In genomic region chr10:12489551-12490177, GRCm38 (mm10) we compare ENCODE assay signal across 12 mouse cellular contexts.
DNase-seq lines count a peak whose midpoint lies in the region; ATAC-seq and TF ChIP-seq lines count a peak whose summit lies in the region.
"Had no signal": no experiment of that assay in that cellular context is flagged by ENCODE, and none has a peak within 500 bp of the region (broad histone marks: within the 10 kb centered on the region; RNA-seq: fewer than 3 reads in every experiment).

No protein-coding gene starts in this region.

- no peak for TF ChIP-seq CTCF in CH12.LX (conservative IDR thresholded peaks at IDR 0.05 in 1 of 2, IDR thresholded peaks at IDR 0.05 in 1 of 2; ENCODE audit: low read depth in 2 of 2, low read length in 2 of 2)
- TF ChIP-seq CTCF in MEL (IDR thresholded peaks at IDR 0.05 in 2 of 3, conservative IDR thresholded peaks at IDR 0.05 in 1 of 3; ENCODE audit: control insufficient read depth in 1 of 3, insufficient read depth in 1 of 3, low read depth in 2 of 3, low read length in 3 of 3, poor library complexity in 1 of 3, severe bottlenecking in 1 of 3) = no peak

- no peak overlapping the region for H3K4me3 ChIP-seq in heart, embryonic 10.5 days
- no peak overlapping the region for H3K4me3 ChIP-seq in CH12.LX (replicated peaks in 1 of 3; ENCODE audit: low read depth in 2 of 3, low read length in 2 of 3, poor library complexity in 1 of 3)
- H3K4me3 ChIP-seq in MEL (ENCODE audit: control insufficient read depth in 1 of 2, insufficient read depth in 1 of 2, low read depth in 2 of 2, low read length in 2 of 2) = no peak overlapping the region
- no peak overlapping the region for H3K4me3 ChIP-seq in hindbrain, embryonic 15.5 days
- H3K4me3 ChIP-seq: embryonic facial prominence, embryonic 12.5 days had no signal

- WGBS in heart, embryonic 10.5 days = 59% methylated on average over 4 of the region's 4 CpGs
- whole genome bisulfite sequencing in hindbrain, embryonic 15.5 days = 38% methylated on average over 4 of the region's 4 CpGs

- peaks cover 4% of the 10 kb centered on the region; the same call in 1 of the 2 replicates for H3K4me1 ChIP-seq in heart, embryonic 10.5 days
- H3K4me1 ChIP-seq in CH12.LX (ENCODE audit: control insufficient read depth in 1 of 2, insufficient read depth in 2 of 2) = peaks cover 6 to 23% of the 10 kb centered on the region in 2 experiments
- peaks cover 0 to 9% of the 10 kb centered on the region in 2 experiments; a peak in 2 of 4 replicates for H3K4me1 ChIP-seq in MEL (ENCODE audit: control insufficient read depth in 1 of 2, insufficient read depth in 2 of 2, low read length in 2 of 2)
- 0 out of 2 replicates have a peak, but pooled peaks cover 5% of the 10 kb centered on the region for H3K4me1 ChIP-seq in hindbrain, embryonic 15.5 days (replicated peaks)

- H3K36me3 ChIP-seq in heart, embryonic 10.5 days = 0 out of 2 replicates have a peak, but pooled peaks cover 3% of the 10 kb centered on the region
- H3K36me3 ChIP-seq in CH12.LX (replicated peaks in 1 of 2; ENCODE audit: control insufficient read depth in 1 of 2, insufficient read depth in 1 of 2, low read length in 1 of 2) (no peaks in the 10 kb centered on the region), MEL (ENCODE audit: control insufficient read depth in 1 of 2, insufficient read depth in 2 of 2, low read length in 2 of 2) (peaks cover 0 to 10% of the 10 kb centered on the region in 2 experiments; a peak in 2 of 4 replicates)
- H3K36me3 ChIP-seq in hindbrain, embryonic 15.5 days = no peaks in the 10 kb centered on the region
- H3K36me3 ChIP-seq: embryonic facial prominence, embryonic 12.5 days had no signal

- H3K27ac ChIP-seq in heart, embryonic 10.5 days = no peak overlapping the region
- H3K27ac ChIP-seq in CH12.LX (ENCODE audit: insufficient read depth, low read depth) = no peak overlapping the region
- no peak overlapping the region for H3K27ac ChIP-seq in MEL (ENCODE audit: control insufficient read depth, low read depth, low read length)
- no peak overlapping the region for H3K27ac ChIP-seq in hindbrain, embryonic 15.5 days (replicated peaks)
- H3K27ac ChIP-seq: embryonic facial prominence, embryonic 12.5 days had no signal

- ATAC-seq in hindbrain, embryonic 15.5 days (ENCODE audit: low FRiP score, low read depth) = peak; percentile 55; the same call in 1 of the 2 replicates
- ATAC-seq: activated CD4-positive, CD25-positive, alpha-beta regulatory T cell, adult 4 months had no signal

- in situ Hi-C loops in CH12.LX (cut with MboI; ENCODE audit: low pct_ligation_motif_present, low pct_unique_long_range_greater_than_20kb, low sequenced_read_pairs) = no loop called here

- TF ChIP-seq RAD21 in CH12.LX (IDR thresholded peaks at IDR 0.05; ENCODE audit: low read depth, low read length) (no peak), MEL (IDR thresholded peaks at IDR 0.05; ENCODE audit: low read depth, low read length) (no peak)

- H3K9me3 ChIP-seq in heart, embryonic 10.5 days = no peaks in the 10 kb centered on the region
- no peaks in the 10 kb centered on the region for H3K9me3 ChIP-seq in CH12.LX (replicated peaks; ENCODE audit: low read length)
- H3K9me3 ChIP-seq in MEL (replicated peaks; ENCODE audit: insufficient read depth, low read length) = no peaks in the 10 kb centered on the region
- no peaks in the 10 kb centered on the region for H3K9me3 ChIP-seq in hindbrain, embryonic 15.5 days
- H3K9me3 ChIP-seq: embryonic facial prominence, embryonic 12.5 days had no signal

- 0 out of 2 replicates have a peak overlapping the region, but pooled peaks have one; percentile 18 for H3K4me2 ChIP-seq in CH12.LX (ENCODE audit: insufficient read depth, low read depth, poor library complexity, severe bottlenecking)
- H3K4me2 ChIP-seq in hindbrain, embryonic 15.5 days = no peak overlapping the region
- H3K4me2 ChIP-seq: embryonic facial prominence, embryonic 12.5 days had no signal

- H3K27me3 ChIP-seq in heart, embryonic 10.5 days (ENCODE audit: insufficient read depth, poor library complexity, severe bottlenecking) = no peaks in the 10 kb centered on the region
- H3K27me3 ChIP-seq in CH12.LX (replicated peaks) (no peaks in the 10 kb centered on the region), MEL (ENCODE audit: control insufficient read depth in 1 of 2, insufficient read depth in 2 of 2, low read length in 2 of 2) (no peaks in the 10 kb centered on the region)
- no peaks in the 10 kb centered on the region for H3K27me3 ChIP-seq in hindbrain, embryonic 15.5 days
- H3K27me3 ChIP-seq: embryonic facial prominence, embryonic 12.5 days had no signal

- TF ChIP-seq POLR2A in CH12.LX (IDR thresholded peaks at IDR 0.05; ENCODE audit: low read depth, low read length) (no peak), MEL (IDR thresholded peaks at IDR 0.05; ENCODE audit: control insufficient read depth in 1 of 2, insufficient read depth in 1 of 2, low read depth in 1 of 2, low read length in 2 of 2, poor library complexity in 1 of 2) (no peak)

- dilution Hi-C loops in CH12.LX (cut with MboI; ENCODE audit: extremely low pct_ligation_motif_present, extremely low pct_unique_long_range_greater_than_20kb, low sequenced_read_pairs) = no loop called here

- DNase-seq in heart, adult 11 months = peak; percentile 61
- no peak for DNase-seq in heart, embryonic 10.5 days (ENCODE audit: low spot score)
- DNase-seq in CH12.LX (ENCODE audit: extremely low read depth) (peak; percentile 25), MEL (ENCODE audit: low read depth, low spot score) (peak; percentile 78), MN1 (ENCODE audit: low spot score) (no peak)
- no peak for DNase-seq in kidney, adult 8-10 months
- DNase-seq in adrenal gland, postnatal 10 days = no peak
- DNase-seq: heart, postnatal 10 days; kidney, adult 18-20 months had no signal

- TF ChIP-seq EP300 in CH12.LX (IDR thresholded peaks at IDR 0.05; ENCODE audit: low read length) = no peak
- TF ChIP-seq EP300 in MEL (IDR thresholded peaks at IDR 0.05; ENCODE audit: low read depth in 1 of 2, low read length in 2 of 2) = peak; percentile 3 to 28; a peak in 1 of 4 replicates

- no peaks in the 10 kb centered on the region for H3K79me2 ChIP-seq in CH12.LX (replicated peaks; ENCODE audit: control insufficient read depth, extremely low read depth, insufficient read depth, poor library complexity, severe bottlenecking)
- H3K79me2 ChIP-seq in MEL (ENCODE audit: control insufficient read depth, insufficient read depth, low read length, poor library complexity) = no peaks in the 10 kb centered on the region

- no peak overlapping the region for H3K9ac ChIP-seq in CH12.LX (ENCODE audit: insufficient read depth, low read depth)
- no peak overlapping the region for H3K9ac ChIP-seq in MEL (ENCODE audit: control insufficient read depth, low read depth, low read length, poor library complexity, severe bottlenecking)
- H3K9ac ChIP-seq in hindbrain, embryonic 15.5 days = no peak overlapping the region
- H3K9ac ChIP-seq: embryonic facial prominence, embryonic 12.5 days had no signal

TF ChIP-seq in CH12.LX, 34 proteins besides CTCF, POLR2A, EP300 and RAD21:
- TF ChIP-seq IRF4 (IDR thresholded peaks at IDR 0.05; ENCODE audit: low read depth, low read length) (0 out of 2 replicates have a peak, but pooled peaks have one; percentile 27), ZKSCAN1 (IDR thresholded peaks at IDR 0.05; ENCODE audit: borderline replicate concordance, low read depth, low read length) (no peak)

TF ChIP-seq in MEL, 35 proteins besides CTCF, POLR2A, EP300 and RAD21:
- peak; percentile 22; the same call in 1 of the 2 replicates for TF ChIP-seq TCF12 (IDR thresholded peaks at IDR 0.05; ENCODE audit: low read depth, low read length)
- TF ChIP-seq BHLHE40 (IDR thresholded peaks at IDR 0.05; ENCODE audit: borderline replicate concordance, low read depth, low read length) = no peak
- TF ChIP-seq MAZ (IDR thresholded peaks at IDR 0.05; ENCODE audit: low read depth, low read length) = no peak
- no peak for TF ChIP-seq MXI1 (IDR thresholded peaks at IDR 0.05; ENCODE audit: low read depth, low read length)
- no peak for TF ChIP-seq POLR2AphosphoS5 (IDR thresholded peaks at IDR 0.05; ENCODE audit: borderline replicate concordance, low read depth, low read length)
- no peak for TF ChIP-seq ETS1 (IDR thresholded peaks at IDR 0.05; ENCODE audit: low read depth, low read length)
- no peak for TF ChIP-seq ZC3H11A (IDR thresholded peaks at IDR 0.05; ENCODE audit: low read depth, low read length)
- no peak for TF ChIP-seq MYB (IDR thresholded peaks at IDR 0.05; ENCODE audit: low read depth, low read length)
- TF ChIP-seq SIN3A (IDR thresholded peaks at IDR 0.05; ENCODE audit: low read length) = 0 out of 2 replicates have a peak, but pooled peaks have one; percentile 24
- TF ChIP-seq TAL1 (IDR thresholded peaks at IDR 0.05; ENCODE audit: low read length) = peak; percentile 33; the same call in 1 of the 2 replicates
- no peak for TF ChIP-seq ZMIZ1 (IDR thresholded peaks at IDR 0.05; ENCODE audit: low read depth, low read length)
- no peak for TF ChIP-seq ZKSCAN1 (IDR thresholded peaks at IDR 0.05; ENCODE audit: low read depth, low read length)
- TF ChIP-seq MAFK (IDR thresholded peaks at IDR 0.05; ENCODE audit: borderline replicate concordance, low read depth, low read length) = no peak
- TF ChIP-seq GABPA (IDR thresholded peaks at IDR 0.05; ENCODE audit: low read depth, low read length) = no peak
- TF ChIP-seq CHD2 (IDR thresholded peaks at IDR 0.05; ENCODE audit: low read length) = no peak
- peak; percentile 62 for TF ChIP-seq GATA1 (IDR thresholded peaks at IDR 0.05; ENCODE audit: low read depth, low read length)
- no peak for TF ChIP-seq HCFC1 (IDR thresholded peaks at IDR 0.05; ENCODE audit: low read depth, low read length)
- TF ChIP-seq CHD1 (IDR thresholded peaks at IDR 0.05; ENCODE audit: low read depth, low read length) = no peak
- TF ChIP-seq JUND (IDR thresholded peaks at IDR 0.05; ENCODE audit: low read depth, low read length) = no peak
- TF ChIP-seq TBP (IDR thresholded peaks at IDR 0.05; ENCODE audit: low read depth, low read length) = no peak
- TF ChIP-seq NRF1 (IDR thresholded peaks at IDR 0.05; ENCODE audit: insufficient read depth, low read depth, low read length, poor library complexity, severe bottlenecking) = no peak

Comparison
In these comparisons a context has a peak if more than half of its experiments do, and no peak if none do; other contexts are left out.
1. DNase-seq: peak in heart, adult 11 months (single experiment), CH12.LX (single experiment) and MEL (single experiment); none in heart, embryonic 10.5 days (single experiment), kidney, adult 8-10 months (0 of 2), adrenal gland, postnatal 10 days (single experiment) and MN1 (single experiment).